9 mouse cellular contexts compared by ENCODE assay signal in the genomic region with DNA sequence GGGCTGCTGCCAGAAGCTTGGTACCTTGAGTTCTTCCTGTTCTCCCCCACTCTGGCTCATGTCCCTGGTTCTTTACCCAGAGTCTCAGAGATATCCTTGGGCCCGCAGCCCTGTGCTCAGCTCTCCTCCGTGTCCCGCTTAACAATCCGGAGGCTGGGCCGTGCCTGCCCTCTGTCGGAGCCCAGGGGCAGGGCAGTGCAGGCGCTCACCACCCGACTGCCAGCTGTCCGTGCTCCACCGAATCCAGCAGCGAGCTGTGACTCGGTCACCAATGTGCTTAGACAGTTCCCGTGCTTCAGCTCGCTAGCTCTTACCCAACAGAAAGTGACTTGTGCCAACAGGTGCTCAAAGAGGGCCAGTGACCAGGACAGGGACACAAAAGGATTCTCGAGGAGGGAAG. TPM values are rescaled to one million over a fixed set of nuclear protein-coding genes. Genes with fewer than 3 reads are reported as not detected.
DNase-seq lines count a peak whose midpoint lies in the region; ATAC-seq and TF ChIP-seq lines count a peak whose summit lies in the region.
"Had no signal": no experiment of that assay in that cellular context is flagged by ENCODE, and none has a peak within 500 bp of the region (broad histone marks: within the 10 kb centered on the region; RNA-seq: fewer than 3 reads in every experiment).

No protein-coding gene starts in this region.

- TF ChIP-seq CTCF in heart, postnatal 0 days (IDR thresholded peaks at IDR 0.05; ENCODE audit: low read depth), result peak; percentile 70

- no peak overlapping the region for H3K4me3 ChIP-seq in forebrain, embryonic 12.5 days (replicated peaks)
- no peak overlapping the region for H3K4me3 ChIP-seq in heart, postnatal 0 days (ENCODE audit: low read depth, low read length)

- ATAC-seq in forebrain, embryonic 12.5 days (ENCODE audit: low FRiP score), result peak; percentile 82; the same call in 1 of the 2 replicates
- peak; percentile 80 for ATAC-seq in heart, postnatal 0 days (ENCODE audit: insufficient read depth, low read depth)

- peak overlapping the region; percentile 15; the same call in 1 of the 2 replicates for H3K4me2 ChIP-seq in forebrain, embryonic 12.5 days
- H3K4me2 ChIP-seq in heart, postnatal 0 days (ENCODE audit: low read depth, low read length), result no peak overlapping the region

- no peaks in the 10 kb centered on the region for H3K36me3 ChIP-seq in forebrain, embryonic 12.5 days (replicated peaks)
- no peaks in the 10 kb centered on the region for H3K36me3 ChIP-seq in heart, postnatal 0 days (replicated peaks; ENCODE audit: control insufficient read depth, insufficient read depth, low read length)

- H3K9me3 ChIP-seq in forebrain, embryonic 12.5 days, result no peaks in the 10 kb centered on the region
- no peaks in the 10 kb centered on the region for H3K9me3 ChIP-seq in heart, postnatal 0 days (replicated peaks; ENCODE audit: control insufficient read depth, low read length)

- TF ChIP-seq EP300 in heart, postnatal 0 days (IDR thresholded peaks at IDR 0.05; ENCODE audit: low read depth), result no peak

- peaks cover 61% of the 10 kb centered on the region for H3K27me3 ChIP-seq in forebrain, embryonic 12.5 days
- H3K27me3 ChIP-seq in heart, postnatal 0 days (ENCODE audit: control insufficient read depth, insufficient read depth, low read length), result peaks cover 18% of the 10 kb centered on the region

- 2% methylated on average over 15 of the region's 15 CpGs for WGBS in forebrain, embryonic 12.5 days
- 6% methylated on average over 15 of the region's 15 CpGs for WGBS in heart, postnatal 0 days

- peak; percentile 41 for DNase-seq in R1 (ENCODE audit: low read depth, low spot score)
- DNase-seq in c-Kit-positive CD71-positive TER-119-positive erythroid progenitor cells, embryonic 14.5 days (ENCODE audit: low spot score), result peak; percentile 39
- peak; percentile 41 for DNase-seq in heart, postnatal 0 days (ENCODE audit: low spot score)
- DNase-seq in kidney, postnatal 14 days, result peak; percentile 80
- peak; percentile 65 for DNase-seq in lung, postnatal 14 days
- DNase-seq in right cerebral cortex, postnatal 14 days, result peak; percentile 50
- no peak for DNase-seq in natural killer cell, adult 2 months (ENCODE audit: low spot score in 2 of 2)

- peaks cover 5% of the 10 kb centered on the region; the same call in 1 of the 2 replicates for H3K4me1 ChIP-seq in forebrain, embryonic 12.5 days
- no peaks in the 10 kb centered on the region for H3K4me1 ChIP-seq in heart, postnatal 0 days (ENCODE audit: control insufficient read depth, insufficient read depth)

- no peak overlapping the region for H3K9ac ChIP-seq in forebrain, embryonic 12.5 days
- H3K9ac ChIP-seq in heart, postnatal 0 days (replicated peaks; ENCODE audit: low read depth, low read length), result no peak overlapping the region

- no peak overlapping the region for H3K27ac ChIP-seq in forebrain, embryonic 12.5 days
- H3K27ac ChIP-seq in heart, postnatal 0 days (ENCODE audit: low read depth), result no peak overlapping the region

RNA-seq across cellular contexts. Expression of gene Dnajb8, which starts 20.5 kb away (rescaled TPM):
- not detected in 2 replicates for polyA plus RNA-seq in forebrain, embryonic 12.5 days (2016; fragmentation: Nextera tagmentation; extraction: Ambion mirVana)
- not detected in 2 replicates for total RNA-seq in heart, postnatal 0 days (2014; rRNA removed; ENCODE audit: low replicate concordance)
- polyA plus RNA-seq in heart, postnatal 0 days (2015; fragmentation: Nextera tagmentation; extraction: Ambion mirVana), result not detected in 2 replicates
- polyA plus RNA-seq: large intestine, adult 2 months had no signal

RNA-seq across cellular contexts. Expression of gene Gata2, which starts 48.9 kb away (rescaled TPM):
- polyA plus RNA-seq in forebrain, embryonic 12.5 days (2016; fragmentation: Nextera tagmentation; extraction: Ambion mirVana), result 9.4 and 14.6 TPM in 2 replicates
- total RNA-seq in heart, postnatal 0 days (2014; rRNA removed; ENCODE audit: low replicate concordance), result 17.7 and 19.6 TPM in 2 replicates
- 13.7 and 16.0 TPM in 2 replicates for polyA plus RNA-seq in heart, postnatal 0 days (2015; fragmentation: Nextera tagmentation; extraction: Ambion mirVana)

Comparison
In these comparisons a context has a peak if more than half of its experiments do, and no peak if none do; other contexts are left out.
1. DNase-seq: peak in R1 (single experiment), c-Kit-positive CD71-positive TER-119-positive erythroid progenitor cells, embryonic 14.5 days (single experiment), heart, postnatal 0 days (single experiment), kidney, postnatal 14 days (single experiment), lung, postnatal 14 days (single experiment) and right cerebral cortex, postnatal 14 days (single experiment); none in natural killer cell, adult 2 months (0 of 2).